Mouse (Mus musculus) liver, postnatal 0 days (tissue): ENCODE measurements around the gene Kif15.

Experiments used
- CTCF ChIP-seq: sonication (generic); IDR thresholded peaks from 2 replicates; pipeline ENCODE4 v1.5.1; 2016; ENCODE audit warnings: antibody characterized with exemption, low read depth
- EP300 ChIP-seq: IDR thresholded peaks from 2 replicates; pipeline ENCODE4 v1.6.1; 2016; ENCODE audit warnings: antibody characterized with exemption, low read depth, mild to moderate bottlenecking

DNA sequence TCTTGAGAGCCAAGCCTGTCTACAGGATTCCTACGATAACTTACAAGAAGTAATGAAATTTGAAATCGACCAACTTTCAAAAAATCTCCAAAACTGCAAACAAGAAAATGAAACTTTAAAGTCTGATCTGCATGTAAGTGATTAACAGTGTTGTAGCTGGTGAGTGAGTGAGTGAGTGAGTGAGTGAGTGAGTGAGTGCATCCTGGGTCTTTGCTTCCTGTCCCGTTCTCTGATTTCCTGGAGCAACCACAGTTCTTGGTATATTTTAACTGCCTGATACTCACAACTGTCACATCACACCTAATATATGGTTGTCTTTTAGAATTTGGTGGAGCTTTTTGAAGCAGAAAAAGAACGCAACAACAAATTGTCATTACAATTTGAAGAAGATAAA, 48.3 kb downstream of the Kif15 start:
- TF ChIP-seq CTCF, result no peak
- TF ChIP-seq EP300, result no peak
